In genomic region chr13:60050799-60051580, GRCm38 (mm10) we compare ENCODE assay signal across 8 mouse cellular contexts.
DNase-seq lines count a peak whose midpoint lies in the region; ATAC-seq and TF ChIP-seq lines count a peak whose summit lies in the region.
"Had no signal": no experiment of that assay in that cellular context is flagged by ENCODE, and none has a peak within 500 bp of the region (broad histone marks: within the 10 kb centered on the region; RNA-seq: fewer than 3 reads in every experiment).

No protein-coding gene starts in this region.

- no peak overlapping the region for H3K27ac ChIP-seq in stomach, embryonic 14.5 days (ENCODE audit: low read length)
- H3K27ac ChIP-seq in stomach, postnatal 0 days (replicated peaks), result no peak overlapping the region
- H3K27ac ChIP-seq in forebrain, embryonic 10.5 days, result peak overlapping the region; percentile 75
- H3K27ac ChIP-seq: heart, embryonic 13.5 days had no signal

- no peak overlapping the region for H3K4me3 ChIP-seq in stomach, embryonic 14.5 days (ENCODE audit: low read depth, low read length)
- no peak overlapping the region for H3K4me3 ChIP-seq in stomach, postnatal 0 days (ENCODE audit: low read depth, low read length)
- no peak overlapping the region; the same call in 1 of the 2 replicates for H3K4me3 ChIP-seq in forebrain, embryonic 10.5 days
- H3K4me3 ChIP-seq: heart, embryonic 13.5 days had no signal

- H3K4me2 ChIP-seq in stomach, embryonic 14.5 days (replicated peaks; ENCODE audit: low read depth, low read length), result no peak overlapping the region
- H3K4me2 ChIP-seq in stomach, postnatal 0 days (replicated peaks; ENCODE audit: low read depth), result no peak overlapping the region
- H3K4me2 ChIP-seq: heart, embryonic 13.5 days had no signal

- H3K9ac ChIP-seq in stomach, embryonic 14.5 days (replicated peaks; ENCODE audit: low read depth, low read length), result no peak overlapping the region
- no peak overlapping the region for H3K9ac ChIP-seq in stomach, postnatal 0 days (ENCODE audit: low read length)
- H3K9ac ChIP-seq: heart, embryonic 13.5 days had no signal

- no peak for TF ChIP-seq CTCF in stomach, postnatal 0 days (IDR thresholded peaks at IDR 0.05; ENCODE audit: low read depth)

- DNase-seq in stomach, postnatal 0 days (ENCODE audit: low spot score), result no peak
- DNase-seq in forebrain, embryonic 10.5 days (ENCODE audit: extremely low spot score, low spot score), result peak; percentile 74
- peak; percentile 67 for DNase-seq in layer of hippocampus, adult 9-11 months
- DNase-seq in lung, postnatal 36 days, result no peak
- DNase-seq in spleen, postnatal 10 days (ENCODE audit: low spot score in 2 of 2), result no peak
- no peak for DNase-seq in adrenal gland, adult 8-10 months

- WGBS in stomach, embryonic 14.5 days, result 76% methylated on average over 9 of the region's 9 CpGs
- WGBS in stomach, postnatal 0 days, result 70% methylated on average over 9 of the region's 9 CpGs
- WGBS in forebrain, embryonic 10.5 days, result 35% methylated on average over 9 of the region's 9 CpGs

- no peaks in the 10 kb centered on the region for H3K36me3 ChIP-seq in stomach, embryonic 14.5 days (ENCODE audit: control insufficient read depth, insufficient read depth, low read length)
- no peaks in the 10 kb centered on the region for H3K36me3 ChIP-seq in stomach, postnatal 0 days (ENCODE audit: control insufficient read depth, insufficient read depth, low read length)
- H3K36me3 ChIP-seq in forebrain, embryonic 10.5 days (replicated peaks), result no peaks in the 10 kb centered on the region
- H3K36me3 ChIP-seq: heart, embryonic 13.5 days had no signal

- 0 out of 2 replicates have a peak, but pooled peaks have one; percentile 39 for ATAC-seq in stomach, embryonic 14.5 days (ENCODE audit: insufficient number of reproducible peaks, insufficient read depth, low FRiP score, low read depth)
- ATAC-seq in stomach, postnatal 0 days (ENCODE audit: low FRiP score, low TSS enrichment), result no peak

- H3K4me1 ChIP-seq in stomach, embryonic 14.5 days (ENCODE audit: control insufficient read depth, insufficient read depth, low read length), result no peaks in the 10 kb centered on the region
- H3K4me1 ChIP-seq in stomach, postnatal 0 days (replicated peaks; ENCODE audit: control insufficient read depth, insufficient read depth), result 0 out of 2 replicates have a peak, but pooled peaks cover 2% of the 10 kb centered on the region
- peaks cover 68% of the 10 kb centered on the region for H3K4me1 ChIP-seq in forebrain, embryonic 10.5 days

- H3K27me3 ChIP-seq in stomach, embryonic 14.5 days (ENCODE audit: control insufficient read depth, insufficient read depth, low read length), result no peaks in the 10 kb centered on the region
- H3K27me3 ChIP-seq in stomach, postnatal 0 days (ENCODE audit: control insufficient read depth, insufficient read depth, low read length), result no peaks in the 10 kb centered on the region
- peaks cover 6% of the 10 kb centered on the region for H3K27me3 ChIP-seq in forebrain, embryonic 10.5 days (ENCODE audit: poor library complexity, severe bottlenecking)
- H3K27me3 ChIP-seq: heart, embryonic 13.5 days had no signal

- TF ChIP-seq EP300 in stomach, postnatal 0 days (optimal IDR thresholded peaks at IDR 0.05), result no peak

- H3K9me3 ChIP-seq in stomach, embryonic 14.5 days (ENCODE audit: control insufficient read depth, low read depth, low read length), result no peaks in the 10 kb centered on the region
- no peaks in the 10 kb centered on the region for H3K9me3 ChIP-seq in stomach, postnatal 0 days (ENCODE audit: control insufficient read depth, low read length)
- no peaks in the 10 kb centered on the region for H3K9me3 ChIP-seq in forebrain, embryonic 10.5 days
- H3K9me3 ChIP-seq: heart, embryonic 13.5 days had no signal

Comparison
In these comparisons a context has a peak if more than half of its experiments do, and no peak if none do; other contexts are left out.
1. DNase-seq: peak in forebrain, embryonic 10.5 days (single experiment) and layer of hippocampus, adult 9-11 months (single experiment); none in stomach, postnatal 0 days (single experiment), lung, postnatal 36 days (single experiment), spleen, postnatal 10 days (0 of 2) and adrenal gland, adult 8-10 months (single experiment).